10 mouse cellular contexts compared by ENCODE assay signal in genomic region chr8:120947240-120947639, GRCm38 (mm10).
A peak's percentile ranks its signal among the peaks of the same experiment; 100 is the strongest.
DNase-seq lines count a peak whose midpoint lies in the region; ATAC-seq and TF ChIP-seq lines count a peak whose summit lies in the region.
"Had no signal": no experiment of that assay in that cellular context is flagged by ENCODE, and none has a peak within 500 bp of the region (broad histone marks: within the 10 kb centered on the region; RNA-seq: fewer than 3 reads in every experiment).

No protein-coding gene starts in this region.

- peak overlapping the region; percentile 55 for H3K27ac ChIP-seq in heart, adult 2 months
- peak overlapping the region; percentile 85 for H3K27ac ChIP-seq in stomach, postnatal 0 days (replicated peaks)
- no peak overlapping the region for H3K27ac ChIP-seq in midbrain, embryonic 11.5 days (ENCODE audit: low read depth, low read length)
- H3K27ac ChIP-seq: midbrain, embryonic 13.5 days had no signal

- TF ChIP-seq EP300 in heart, adult 2 months (IDR thresholded peaks at IDR 0.05; ENCODE audit: insufficient read depth, low read depth, low read length): no peak
- no peak for TF ChIP-seq EP300 in stomach, postnatal 0 days (optimal IDR thresholded peaks at IDR 0.05)

- TF ChIP-seq POLR2A in heart, adult 2 months (IDR thresholded peaks at IDR 0.05; ENCODE audit: insufficient read depth, low read depth, low read length): no peak

- H3K9me3 ChIP-seq in stomach, postnatal 0 days (ENCODE audit: control insufficient read depth, low read length): no peaks in the 10 kb centered on the region
- H3K9me3 ChIP-seq in midbrain, embryonic 11.5 days (ENCODE audit: control insufficient read depth, low read length): no peaks in the 10 kb centered on the region
- H3K9me3 ChIP-seq: embryonic facial prominence, embryonic 10.5 days; midbrain, embryonic 13.5 days had no signal

- peaks cover 9% of the 10 kb centered on the region for H3K4me1 ChIP-seq in heart, adult 2 months (ENCODE audit: control insufficient read depth, insufficient read depth, low read length)
- peaks cover 2% of the 10 kb centered on the region for H3K4me1 ChIP-seq in stomach, postnatal 0 days (replicated peaks; ENCODE audit: control insufficient read depth, insufficient read depth)
- H3K4me1 ChIP-seq in midbrain, embryonic 11.5 days (ENCODE audit: control insufficient read depth, insufficient read depth, low read length): no peaks in the 10 kb centered on the region; the same call in 1 of the 2 replicates

- H3K9ac ChIP-seq in heart, adult 2 months (ENCODE audit: low read depth, low read length): no peak overlapping the region
- no peak overlapping the region for H3K9ac ChIP-seq in stomach, postnatal 0 days (ENCODE audit: low read length)
- no peak overlapping the region for H3K9ac ChIP-seq in midbrain, embryonic 11.5 days (ENCODE audit: low read length)
- H3K9ac ChIP-seq: midbrain, embryonic 13.5 days had no signal

- no peak overlapping the region for H3K4me3 ChIP-seq in heart, adult 2 months
- H3K4me3 ChIP-seq in stomach, postnatal 0 days (ENCODE audit: low read depth, low read length): no peak overlapping the region
- no peak overlapping the region for H3K4me3 ChIP-seq in midbrain, embryonic 11.5 days (ENCODE audit: low read depth, low read length)
- H3K4me3 ChIP-seq: embryonic facial prominence, embryonic 10.5 days; midbrain, embryonic 13.5 days had no signal

- peak; percentile 33 to 47 for DNase-seq in heart, adult 2 months
- no peak for DNase-seq in heart, postnatal 4 days
- DNase-seq in heart, postnatal 10 days: peak; percentile 31 to 38
- DNase-seq in kidney, postnatal 36 days: peak; percentile 57 to 77
- peak; percentile 41 for DNase-seq in stomach, postnatal 0 days (ENCODE audit: low spot score)
- DNase-seq in right cerebral cortex, adult 18-20 months: no peak
- no peak for DNase-seq in frontal cortex, postnatal 14 days (ENCODE audit: low spot score in 2 of 2)
- no peak for DNase-seq in midbrain, embryonic 11.5 days (ENCODE audit: low spot score, missing footprints)

- WGBS in heart, adult 2 months: 27% methylated on average over 10 of the region's 10 CpGs
- WGBS in stomach, postnatal 0 days: 17% methylated on average over 10 of the region's 10 CpGs
- WGBS in midbrain, embryonic 11.5 days: 73% methylated on average over 10 of the region's 10 CpGs

- H3K4me2 ChIP-seq in stomach, postnatal 0 days (replicated peaks; ENCODE audit: low read depth): no peak overlapping the region
- H3K4me2 ChIP-seq in midbrain, embryonic 11.5 days: no peak overlapping the region
- H3K4me2 ChIP-seq: midbrain, embryonic 13.5 days had no signal

- no peaks in the 10 kb centered on the region; the same call in 1 of the 2 replicates for H3K27me3 ChIP-seq in heart, adult 2 months (ENCODE audit: control insufficient read depth, insufficient read depth, low read length)
- no peaks in the 10 kb centered on the region for H3K27me3 ChIP-seq in stomach, postnatal 0 days (ENCODE audit: control insufficient read depth, insufficient read depth, low read length)
- peaks cover 5% of the 10 kb centered on the region; the same call in 1 of the 2 replicates for H3K27me3 ChIP-seq in midbrain, embryonic 11.5 days (ENCODE audit: control insufficient read depth, insufficient read depth, low read length)

- H3K36me3 ChIP-seq in heart, adult 2 months (ENCODE audit: control insufficient read depth, insufficient read depth, low read length): no peaks in the 10 kb centered on the region
- no peaks in the 10 kb centered on the region for H3K36me3 ChIP-seq in stomach, postnatal 0 days (ENCODE audit: control insufficient read depth, insufficient read depth, low read length)
- no peaks in the 10 kb centered on the region for H3K36me3 ChIP-seq in midbrain, embryonic 11.5 days (ENCODE audit: control insufficient read depth, insufficient read depth, low read length)
- H3K36me3 ChIP-seq: embryonic facial prominence, embryonic 10.5 days; midbrain, embryonic 13.5 days had no signal

- ATAC-seq in stomach, postnatal 0 days (ENCODE audit: low FRiP score, low TSS enrichment): peak; percentile 68
- no peak for ATAC-seq in midbrain, embryonic 11.5 days (ENCODE audit: low FRiP score)
- ATAC-seq: midbrain, embryonic 13.5 days had no signal

- intact Hi-C loops in heart, adult 2 months (cut with DNase I): no loop called here
- intact Hi-C loops in heart, postnatal 10 days (cut with DNase I): no loop called here

- no peak for TF ChIP-seq CTCF in heart, adult 2 months (IDR thresholded peaks at IDR 0.05)
- TF ChIP-seq CTCF in stomach, postnatal 0 days (IDR thresholded peaks at IDR 0.05; ENCODE audit: low read depth): no peak

- no peaks in the 10 kb centered on the region for H3K79me2 ChIP-seq in heart, adult 2 months (replicated peaks; ENCODE audit: control insufficient read depth, insufficient read depth, low read length)

Comparison
In these comparisons a context has a peak if more than half of its experiments do, and no peak if none do; other contexts are left out.
1. DNase-seq: peak in heart, adult 2 months (2 of 2), heart, postnatal 10 days (2 of 2), kidney, postnatal 36 days (2 of 2) and stomach, postnatal 0 days (single experiment); none in heart, postnatal 4 days (single experiment), right cerebral cortex, adult 18-20 months (single experiment), frontal cortex, postnatal 14 days (0 of 2) and midbrain, embryonic 11.5 days (single experiment).